Mouse (Mus musculus) megakaryocyte progenitor cell, adult 5-6 weeks (primary cell): ENCODE results near the gene Ss18l1. TPM values are rescaled to one million over a fixed set of nuclear protein-coding genes. Genes with fewer than 3 reads are reported as not detected.

ENCODE experiments used
- ATAC-seq: replicated peaks from 2 replicates; pipeline ENCODE4 v1.8.0; 2016; ENCODE audit warnings: mild to moderate bottlenecking, moderate TSS enrichment, inconsistent platforms; ENCODE audit not compliant: poor library complexity
- total RNA-seq, 2 experiments: library from RNA; stranded (forward) in 1 of 2; stranded (reverse) in 1 of 2; fragments of 157-497, 149-512 nt in 1 of 2; fragments of 200-1000 nt in 1 of 2; gene quantifications; 2 replicates each; pipeline versions ENCODE4 v1.2.3 to v1.2.4; 2015 to 2017

The Ss18l1 gene
- total RNA-seq (2015) (1.1 and 2.1 TPM in 2 replicates), total RNA-seq (2017) (2.5 and 2.6 TPM in 2 replicates)

- ATAC-seq, result peak; percentile 71
These were observed at the start of gene Ss18l1, which contains the start of gene Psma7 for GRCm38 (mm10) chr2:180042256-180042857. Gene Ss18l1 (plus strand): TSS chr2:180042509. Gene Psma7 (minus strand): TSS chr2:180042433.

DNA sequence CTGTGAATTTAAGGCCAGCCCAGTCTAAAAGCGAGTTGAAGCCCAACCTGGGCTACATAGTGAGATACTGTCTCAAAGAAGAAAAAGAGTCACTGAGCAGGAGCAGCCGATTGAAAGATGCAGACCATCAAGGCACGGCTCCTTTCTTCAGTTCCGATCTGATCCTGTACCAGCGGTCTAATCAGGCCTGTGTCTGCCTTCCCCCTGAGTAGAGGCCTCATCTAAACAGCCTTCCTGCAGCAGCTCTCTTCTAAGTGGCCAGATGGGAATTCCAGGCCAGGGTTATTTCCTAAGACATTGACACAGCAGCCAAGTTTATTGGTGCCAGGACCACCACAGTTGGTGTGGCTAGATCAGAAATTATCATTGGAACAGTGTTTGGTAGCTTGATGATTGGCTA lies 49.2 kb upstream of the Ss18l1 start:
- no peak for ATAC-seq

DNA sequence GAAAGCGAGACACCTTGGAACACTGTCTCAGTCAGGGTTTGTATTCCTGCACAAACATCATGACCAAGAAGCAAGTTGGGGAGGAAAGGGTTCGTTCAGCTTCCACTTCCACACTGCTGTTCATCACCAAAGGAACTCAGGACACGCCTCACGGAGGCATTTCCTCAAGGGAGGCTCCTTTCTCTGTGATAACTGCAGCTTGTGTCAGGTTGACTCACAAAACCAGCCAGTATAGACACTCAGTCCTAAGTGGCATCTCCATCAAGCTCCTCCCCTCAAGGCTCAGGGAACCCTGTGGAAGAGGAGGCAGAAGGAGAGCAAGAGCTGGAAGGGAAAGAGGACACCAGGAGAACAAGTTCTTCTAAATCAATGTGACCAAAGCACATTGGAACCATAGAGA lies 43.9 kb upstream of the Ss18l1 start:
- no peak for ATAC-seq

DNA sequence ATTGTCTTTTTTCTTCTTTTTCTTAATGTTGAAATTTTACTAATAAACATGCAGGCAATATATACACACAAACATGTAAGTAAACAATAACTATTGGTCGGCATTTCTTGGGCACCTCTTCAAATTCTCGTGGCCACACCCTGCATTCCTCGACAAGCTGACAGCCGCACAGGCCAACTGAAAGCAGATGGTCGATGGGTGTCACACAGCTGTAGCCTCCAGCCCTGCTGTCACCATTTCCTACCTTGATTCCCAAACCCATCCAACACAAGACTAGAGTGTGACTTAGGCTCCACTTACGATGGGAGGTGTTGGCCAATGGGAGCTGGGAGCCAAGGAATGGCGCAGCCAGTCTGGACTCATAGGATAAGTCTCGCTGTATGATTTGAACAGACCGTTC lies 40.7 kb upstream of the Ss18l1 start:
- no peak for ATAC-seq

DNA sequence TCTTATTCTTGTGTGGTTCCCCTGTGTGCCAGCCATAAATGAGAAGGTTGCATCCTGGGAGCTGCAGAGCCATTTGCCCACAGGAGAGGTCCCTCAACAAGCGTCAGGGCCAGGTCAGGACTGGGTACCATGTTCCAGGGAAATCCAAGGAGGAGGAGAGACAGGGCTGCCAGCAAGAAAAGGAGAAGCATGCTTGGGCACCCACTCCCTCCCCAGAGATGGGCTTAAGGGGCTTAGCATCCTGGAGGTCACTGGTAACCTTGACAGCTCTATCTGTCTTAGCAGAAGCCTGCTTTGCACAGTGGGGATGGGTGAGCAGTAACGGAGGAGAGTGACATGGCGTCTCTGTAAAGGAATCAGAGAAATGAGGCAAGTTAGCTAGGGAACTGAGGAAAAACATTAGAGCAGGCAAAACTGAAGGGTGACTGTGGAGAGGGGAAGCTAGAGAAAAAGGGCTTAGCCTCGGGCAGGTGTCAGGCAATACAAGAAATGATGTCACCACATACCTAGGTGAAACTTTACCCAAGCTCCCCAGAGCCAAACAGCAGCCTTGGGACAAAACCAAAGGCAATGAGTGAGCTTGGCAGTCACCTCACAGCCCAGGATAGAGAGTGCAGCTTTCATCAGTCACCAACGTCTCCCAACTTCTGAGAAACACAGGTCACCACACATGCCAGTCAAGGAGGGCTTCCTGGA lies 36.5 kb upstream of the Ss18l1 start:
- no peak for ATAC-seq

GRCm38 (mm10) chr2:180006352-180007017 lies 35.8 kb upstream of the Ss18l1 start:
- ATAC-seq, result no peak

DNA sequence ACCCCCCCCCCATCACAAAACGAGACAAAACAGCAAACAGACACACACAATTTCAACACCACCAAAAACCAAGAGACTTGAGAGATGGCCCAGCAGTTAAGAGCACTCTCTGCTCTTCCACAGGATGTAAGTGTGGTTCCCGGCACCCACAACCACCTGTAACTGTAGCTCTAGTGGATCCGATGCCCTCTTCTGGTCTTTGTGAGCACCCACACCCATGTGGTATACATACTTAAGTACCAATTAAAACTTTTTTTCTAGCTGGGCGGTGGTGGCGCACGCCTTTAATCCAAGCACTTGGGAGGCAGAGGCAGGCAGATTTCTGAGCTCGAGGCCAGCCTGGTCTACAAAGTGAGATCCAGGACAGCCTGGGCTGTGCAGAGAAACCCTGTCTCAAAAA lies 31.6 kb upstream of the Ss18l1 start:
- ATAC-seq, result no peak

DNA sequence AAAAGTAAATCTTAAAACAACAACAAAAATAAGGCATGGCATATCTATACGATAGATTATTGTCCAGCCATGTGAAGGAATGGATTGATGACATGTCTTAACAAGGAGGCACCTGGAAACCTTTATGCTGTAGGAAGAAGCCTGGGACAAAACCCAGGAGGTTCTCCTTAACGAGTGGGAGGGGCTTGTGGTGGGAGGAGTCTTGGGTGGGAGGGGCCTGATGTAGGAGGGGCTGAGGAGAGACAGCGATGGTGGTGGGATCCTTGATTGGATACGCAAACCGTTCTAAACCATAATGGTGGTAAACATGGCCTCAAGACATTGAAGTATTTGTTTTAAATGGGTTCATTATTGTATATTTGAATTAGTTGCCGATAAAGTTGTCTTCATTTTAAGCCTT lies 30.9 kb upstream of the Ss18l1 start:
- no peak for ATAC-seq

GRCm38 (mm10) chr2:180013686-180014085 lies 28.6 kb upstream of the Ss18l1 start:
- ATAC-seq, result no peak

GRCm38 (mm10) chr2:180017632-180018031 lies 24.7 kb upstream of the Ss18l1 start:
- ATAC-seq, result no peak

DNA sequence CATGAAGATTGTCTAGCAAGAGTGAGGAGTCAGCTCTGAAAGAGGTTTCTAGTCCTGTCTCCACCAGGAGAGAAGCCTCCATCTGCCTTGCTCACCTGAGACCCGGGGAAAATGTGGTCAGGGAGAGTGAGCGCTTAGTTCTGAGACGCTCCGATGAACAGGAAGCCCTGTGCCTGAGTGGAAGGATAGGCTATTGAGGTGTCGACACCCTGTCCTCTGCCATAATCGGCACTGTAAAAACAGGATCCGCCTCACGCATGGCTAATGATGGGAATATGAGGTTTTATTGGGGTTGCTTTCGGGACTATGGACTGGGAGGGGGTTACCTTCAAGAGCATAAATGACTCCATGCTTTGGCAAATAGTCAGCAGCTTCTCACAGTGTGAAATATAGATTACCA lies 23.7 kb upstream of the Ss18l1 start:
- ATAC-seq, result no peak

DNA sequence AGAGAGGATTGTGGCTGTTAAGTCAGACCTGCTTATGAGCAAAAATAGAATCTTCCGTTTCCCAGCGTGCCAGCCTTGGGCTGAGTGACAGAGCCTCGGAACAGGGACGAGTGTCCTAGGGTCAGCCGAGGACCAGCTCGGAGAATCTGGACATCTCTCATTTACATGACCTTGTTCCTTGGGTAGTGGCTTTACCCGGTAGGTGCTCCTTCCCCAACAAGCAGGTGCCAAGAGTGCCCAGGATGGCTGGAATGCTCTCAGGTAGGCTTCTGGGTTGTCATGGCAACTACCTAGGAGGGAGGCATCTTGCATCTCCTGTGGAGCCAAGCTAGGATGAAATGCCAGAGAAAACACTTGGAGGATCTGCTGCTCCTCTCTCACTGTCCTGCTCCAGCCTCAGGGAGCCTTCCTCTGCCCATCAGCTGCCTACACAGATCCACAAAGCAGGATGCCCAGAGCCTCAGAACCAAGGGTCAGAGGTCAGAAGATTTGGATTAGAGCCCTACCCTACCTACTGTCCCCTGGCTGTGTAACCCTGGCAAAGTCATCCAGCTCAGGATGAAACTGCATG lies 22.1 kb upstream of the Ss18l1 start:
- ATAC-seq, result no peak

DNA sequence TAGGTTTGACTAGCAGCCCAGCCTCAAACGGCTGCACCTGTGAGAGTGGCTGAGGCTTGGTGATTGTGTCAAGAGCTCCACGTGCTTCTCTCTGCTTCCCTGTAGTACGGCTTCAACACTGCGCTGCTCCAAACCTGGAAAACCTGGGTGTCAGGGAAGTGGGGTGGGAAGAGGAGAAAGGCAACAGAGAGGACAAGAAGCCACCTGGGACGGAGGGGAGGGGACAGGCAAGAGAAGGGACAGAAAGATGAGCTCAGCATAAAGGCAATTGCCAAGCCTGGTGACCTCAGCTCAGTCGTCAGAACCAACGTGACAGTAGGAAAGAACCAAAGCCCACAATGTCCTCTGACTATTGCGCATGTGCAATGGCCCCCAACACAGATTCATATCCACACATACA lies 21.4 kb upstream of the Ss18l1 start:
- no peak for ATAC-seq

GRCm38 (mm10) chr2:180022751-180023150 lies 19.6 kb upstream of the Ss18l1 start:
- ATAC-seq, result no peak

DNA sequence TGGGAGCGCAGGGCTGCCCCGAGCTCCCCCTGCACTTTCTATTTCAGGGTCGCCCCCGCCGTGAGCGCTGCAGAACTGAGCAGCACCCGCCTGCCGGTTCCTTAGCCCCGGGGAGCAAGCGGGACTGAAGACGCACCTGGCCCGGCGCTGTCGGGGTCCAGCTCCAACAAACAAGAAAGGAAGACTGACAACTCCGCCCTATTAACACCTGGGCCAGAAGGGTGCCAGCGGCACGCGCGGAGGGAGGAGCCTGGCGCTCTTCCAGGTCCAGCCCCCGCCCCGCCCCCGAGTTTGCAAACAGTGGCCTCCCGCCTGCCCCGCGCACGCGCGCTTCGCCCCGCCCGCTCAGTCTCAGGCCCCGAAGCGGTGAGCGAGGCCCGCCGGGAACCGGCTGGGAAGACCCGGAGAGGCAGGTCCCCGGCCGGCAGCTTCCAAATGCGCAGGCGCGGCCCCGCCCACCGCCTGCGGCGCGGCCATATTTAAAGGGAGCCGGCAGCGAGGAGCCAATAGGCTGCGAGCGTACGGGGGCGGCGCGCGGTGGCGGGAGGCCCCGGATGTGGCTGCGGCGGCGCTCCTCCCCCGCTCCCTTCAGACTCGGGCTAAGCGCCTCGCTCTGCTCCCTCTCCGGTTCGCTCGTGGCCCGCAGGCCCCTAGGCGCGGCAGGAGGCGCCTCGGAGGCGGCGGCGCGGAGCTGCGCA lies 17.8 kb upstream of the Ss18l1 start, which contains the start of gene Lsm14b:
Lsm14b (plus strand) TSS at position 587 of the 698 bp plus-strand sequence.
- ATAC-seq, result peak; percentile 82

DNA sequence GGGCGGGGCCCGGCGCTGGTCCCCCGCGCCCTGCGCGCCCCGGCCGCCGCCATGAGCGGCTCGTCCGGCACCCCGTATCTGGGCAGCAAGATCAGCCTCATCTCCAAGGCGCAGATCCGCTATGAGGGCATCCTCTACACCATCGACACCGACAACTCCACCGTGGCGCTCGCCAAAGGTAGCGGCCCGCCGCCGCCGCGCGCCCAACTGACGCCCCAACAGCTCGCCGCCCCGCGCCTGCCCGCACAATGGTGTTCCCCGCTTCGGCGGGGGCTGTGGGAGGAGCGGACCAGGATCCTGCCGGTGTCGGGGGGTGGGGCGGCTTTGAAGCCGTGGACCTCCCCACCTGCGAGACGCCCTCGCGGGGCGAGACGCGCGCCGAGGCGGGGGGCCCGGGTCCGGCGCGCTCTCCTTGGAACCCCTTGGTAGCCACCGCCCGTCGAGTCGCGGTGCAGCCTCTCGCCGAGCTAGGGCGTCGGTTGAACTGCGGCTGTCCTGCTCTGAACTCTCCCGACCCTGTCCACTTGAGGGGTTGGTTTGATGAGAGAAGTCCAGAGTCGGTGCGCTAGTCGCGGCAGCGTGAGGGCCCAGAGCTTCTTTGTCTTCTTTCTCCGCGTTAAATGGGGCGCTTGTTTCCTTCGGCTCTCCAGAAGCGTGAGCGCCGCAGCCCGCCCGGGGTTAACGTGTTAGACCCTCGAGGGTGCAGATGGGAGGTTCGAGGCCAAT lies 17.0 kb upstream of the Ss18l1 start:
- ATAC-seq, result no peak; the same call in 1 of the 2 replicates

DNA sequence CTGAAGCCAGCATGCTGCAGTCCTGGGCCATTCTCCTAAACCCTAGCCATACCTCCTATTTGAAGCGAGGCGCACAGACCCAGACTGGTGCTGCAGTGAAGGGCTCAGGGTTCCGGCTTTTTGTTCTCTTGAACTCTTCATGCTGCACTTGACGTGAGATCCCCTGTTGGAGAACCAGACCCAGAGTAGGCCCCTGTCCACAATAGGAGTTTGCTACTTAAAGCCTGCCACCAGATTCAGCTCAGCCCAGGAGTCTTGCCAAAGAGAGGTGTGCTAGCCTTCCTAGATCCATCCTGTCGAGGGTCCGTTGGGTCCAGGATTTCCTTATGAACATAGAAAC lies 16.5 kb upstream of the Ss18l1 start:
- no peak for ATAC-seq

DNA sequence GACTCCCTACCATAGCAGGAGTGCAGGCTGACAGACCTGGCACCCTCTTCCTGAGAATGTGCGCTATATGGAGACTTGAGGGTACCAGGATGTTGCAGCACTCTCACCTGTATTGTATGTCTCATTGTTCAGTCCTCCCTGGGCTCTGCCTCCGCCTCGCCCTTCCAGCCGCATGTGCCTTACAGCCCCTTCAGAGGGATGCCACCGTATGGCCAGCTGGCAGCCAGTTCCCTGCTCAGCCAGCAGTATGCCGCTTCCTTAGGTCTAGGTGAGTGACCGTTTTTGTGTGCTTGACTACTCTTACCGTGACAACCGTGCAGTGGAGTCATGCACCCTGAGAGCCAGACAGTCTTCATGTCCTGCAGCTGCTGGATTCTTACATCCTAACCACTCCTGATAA lies 14.5 kb upstream of the Ss18l1 start:
- no peak for ATAC-seq

- ATAC-seq, result no peak
These were observed 11.0 kb upstream of the Ss18l1 start for GRCm38 (mm10) chr2:180031270-180031669.

DNA sequence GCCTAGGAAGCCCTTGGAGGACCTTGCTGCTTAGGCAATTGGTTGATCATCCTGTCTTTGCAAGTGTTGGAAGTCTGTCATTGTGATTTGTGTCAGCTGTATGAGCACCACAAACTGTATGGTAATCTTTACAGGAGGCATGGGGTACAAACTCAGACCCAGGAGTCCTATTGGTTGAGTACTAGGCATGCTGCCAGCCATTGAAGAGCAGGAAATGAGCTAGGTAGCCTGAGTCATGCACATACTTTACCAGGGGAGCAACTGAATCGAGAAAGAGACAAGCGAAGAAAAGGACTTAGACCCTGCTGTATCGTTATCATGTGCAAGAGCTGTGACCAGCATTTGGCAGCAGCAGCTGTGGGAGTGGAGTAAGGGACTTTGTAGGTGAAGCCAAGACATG lies 9.4 kb upstream of the Ss18l1 start:
- ATAC-seq, result peak; percentile 65

DNA sequence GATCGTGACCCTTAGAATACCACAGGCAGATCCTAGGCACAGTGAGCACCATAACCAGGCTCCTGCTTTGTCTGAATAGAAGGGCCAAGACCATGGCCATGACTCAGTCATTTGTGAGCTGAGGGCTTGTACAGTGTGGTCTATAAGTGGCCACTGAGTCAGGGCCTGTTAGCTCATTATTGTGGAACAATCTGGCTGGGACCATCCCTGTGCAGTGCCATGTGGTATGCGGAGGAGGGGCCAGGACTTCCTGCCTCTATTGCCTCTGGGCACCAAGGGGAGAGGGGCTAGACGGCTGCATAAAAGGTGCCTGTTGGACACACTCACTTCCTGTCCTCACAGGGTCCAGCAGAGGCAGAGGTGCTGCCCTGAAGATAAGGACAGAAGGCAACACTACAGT lies 8.4 kb upstream of the Ss18l1 start:
- ATAC-seq, result no peak
